Mouse (Mus musculus) brain, embryonic 14.5 days (tissue): Measurements from ENCODE around the gene Olfr1337. TPM values are rescaled to one million over a fixed set of nuclear protein-coding genes. Genes with fewer than 3 reads are reported as not detected.
"Not testable (repeated sequence)": the region's sequence is repeated elsewhere in the genome, so short reads cannot be mapped to it uniquely, and the experiment has no call there.

Experiments
- DNase-seq: peaks from one replicate; pipeline ENCODE4 v3.0.0-alpha.2; 2011; ENCODE audit warnings: low read depth
- CTCF ChIP-seq: fragments of 200-500 bp; IDR thresholded peaks from 2 replicates; pipeline ENCODE4 v1.5.1; 2012; ENCODE audit warnings: inconsistent platforms, mild to moderate bottlenecking, moderate library complexity, borderline replicate concordance; ENCODE audit not compliant: insufficient read depth, insufficient read length; ENCODE audit errors: extremely low read depth
- POLR2A ChIP-seq: fragments of 200-500 bp; IDR thresholded peaks from 2 replicates; pipeline ENCODE4 v1.6.1; 2012; ENCODE audit warnings: mild to moderate bottlenecking, inconsistent platforms, borderline replicate concordance; ENCODE audit not compliant: poor library complexity, insufficient read depth, insufficient read length, severe bottlenecking; ENCODE audit errors: extremely low read depth
- polyA plus RNA-seq: library from polyadenylated mRNA; depleted of rRNA; stranded (reverse); fragments of >200 nt; gene quantifications from 2 replicates; pipeline ENCODE4 v1.2.3, GENCODE M21; 2012; rRNA removed

The Olfr1337 gene
- not detected in 2 replicates for polyA plus RNA-seq

DNA sequence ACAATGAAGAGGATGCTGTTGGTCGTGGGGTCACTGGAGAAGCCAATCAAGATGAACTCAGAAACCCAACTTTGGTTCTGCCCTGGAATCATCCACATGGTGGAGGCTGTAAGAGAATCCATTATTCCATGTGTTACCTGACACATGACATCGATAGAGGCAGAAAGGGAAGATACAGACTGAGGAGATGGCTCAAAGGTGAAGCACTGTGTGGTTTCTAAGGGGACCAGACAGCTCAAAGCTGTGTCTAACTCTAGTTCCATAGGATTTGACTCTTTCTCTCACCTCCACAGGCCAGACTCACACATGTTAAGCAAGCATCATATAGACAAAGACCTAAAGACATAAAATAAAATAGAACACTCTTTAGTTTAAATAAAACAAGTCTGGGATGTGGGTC is at the start of gene Olfr1337:
Olfr1337 (minus strand) TSS at position 101 of the 400 bp plus-strand sequence.
- TF ChIP-seq CTCF (no peak), POLR2A (no peak)
- DNase-seq: no peak

DNA sequence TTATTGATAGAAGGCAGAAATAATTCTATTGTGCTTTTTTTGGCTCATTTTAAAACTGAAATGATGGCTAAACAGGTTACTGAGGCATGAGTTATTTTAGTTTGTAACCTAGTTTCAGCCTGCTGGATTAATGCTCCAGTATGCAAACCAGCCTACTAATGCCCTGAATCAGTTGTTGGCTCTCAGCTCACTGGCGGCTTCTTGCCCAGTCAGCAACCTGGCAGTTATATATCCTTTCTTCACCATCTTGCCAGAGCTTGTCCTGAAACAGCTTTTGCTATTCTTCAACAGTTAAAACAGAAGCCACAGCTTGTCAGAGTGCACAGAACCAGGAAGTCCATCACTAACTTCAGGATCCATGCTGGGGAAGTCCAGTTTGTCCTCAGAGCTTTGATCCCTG is 36.5 kb upstream of the Olfr1337 start:
- DNase-seq: peak; percentile 1

DNA sequence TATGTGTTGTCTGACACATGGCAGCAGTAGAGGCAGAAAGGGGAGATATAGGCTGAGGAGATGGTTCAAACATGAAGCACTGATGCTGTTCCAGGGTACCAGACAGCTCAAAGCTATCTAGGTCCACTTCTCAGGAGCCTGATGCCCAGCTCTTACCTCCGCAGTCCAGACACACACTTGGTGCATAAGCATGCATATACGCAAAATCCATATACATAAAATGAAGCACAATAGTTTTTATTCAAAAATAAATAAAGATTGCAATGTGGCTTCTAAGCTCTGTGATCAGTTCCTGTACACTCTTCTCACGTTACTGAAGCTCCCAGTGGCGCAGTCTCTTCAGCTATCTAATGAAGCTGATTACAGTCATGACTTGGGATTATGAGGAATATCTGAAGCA is 27.5 kb upstream of the Olfr1337 start, which contains the start of gene Olfr1335:
Olfr1335 (minus strand) TSS at position 101 of the 400 bp plus-strand sequence.
- TF ChIP-seq CTCF (no peak), POLR2A (no peak)
- DNase-seq: no peak

More for the DNA sequence above, 36.5 kb upstream of the Olfr1337 start:
- no peak for TF ChIP-seq POLR2A
- no peak for TF ChIP-seq CTCF

DNA sequence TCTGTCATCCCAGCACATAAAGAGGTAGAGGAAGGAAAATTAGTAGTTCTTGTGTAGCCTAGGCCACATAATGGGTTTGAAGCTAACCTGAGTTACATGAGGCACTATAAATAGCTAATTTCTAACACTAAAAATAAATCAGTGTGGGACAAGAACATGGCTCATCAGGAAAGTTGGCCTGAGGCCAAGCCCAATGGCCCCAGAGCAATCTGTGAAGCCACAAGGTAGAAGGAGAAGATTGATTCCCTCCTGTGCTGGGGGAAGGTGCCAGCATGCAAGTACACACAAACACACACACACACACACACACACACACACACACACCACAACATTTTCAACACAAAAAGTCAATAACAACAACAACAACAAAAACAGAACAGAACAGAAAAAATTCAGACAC is 10.4 kb upstream of the Olfr1337 start:
- not testable (repeated sequence) for DNase-seq

DNA sequence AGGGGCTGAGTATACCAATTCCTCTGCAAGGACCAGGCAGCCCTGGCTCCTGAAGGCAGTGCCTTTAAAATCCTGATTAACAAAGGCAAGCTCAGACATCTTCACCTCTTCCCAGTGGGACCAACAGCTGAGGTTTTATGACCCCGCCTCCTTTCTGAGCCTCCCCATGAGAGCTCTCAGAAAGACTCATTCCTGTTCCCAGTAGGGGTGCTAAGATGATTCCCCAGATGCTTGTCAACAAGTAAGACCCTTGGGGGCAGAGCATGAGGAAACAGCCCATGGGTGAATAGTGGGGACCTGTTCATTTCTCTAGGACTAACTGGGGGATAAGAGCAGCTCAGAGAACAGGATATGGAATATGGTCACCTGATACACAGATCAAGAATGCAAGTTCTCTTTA is 23.7 kb downstream of the Olfr1337 start, which contains the start of gene Olfr1338:
Olfr1338 (minus strand) TSS at position 101 of the 400 bp plus-strand sequence.
- TF ChIP-seq POLR2A (no peak), CTCF (no peak)

DNA sequence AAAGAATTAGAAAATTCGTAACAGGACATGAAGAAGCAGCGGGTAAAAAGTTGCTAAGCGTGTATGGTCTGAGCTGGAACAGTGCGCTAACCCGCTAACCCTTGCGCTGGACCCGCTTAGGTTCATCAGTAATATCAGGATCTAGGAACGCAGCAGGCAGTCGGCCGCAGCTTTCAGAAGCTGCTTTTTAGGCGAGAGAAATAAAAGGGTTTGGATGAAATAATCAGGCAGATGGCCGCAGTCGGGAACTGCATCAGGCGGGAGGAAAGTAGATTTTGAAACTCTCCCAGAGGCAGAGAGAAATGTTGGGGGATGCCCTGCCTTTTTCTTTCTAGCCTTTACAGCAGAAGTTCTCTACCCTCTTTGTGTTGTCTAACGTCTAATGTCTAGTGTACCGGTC is 40.5 kb downstream of the Olfr1337 start:
- TF ChIP-seq CTCF (no peak), POLR2A (no peak)
- peak; percentile 31 for DNase-seq

More for the DNA sequence above, 23.7 kb downstream of the Olfr1337 start, which contains the start of gene Olfr1338:
- no peak for DNase-seq

DNA sequence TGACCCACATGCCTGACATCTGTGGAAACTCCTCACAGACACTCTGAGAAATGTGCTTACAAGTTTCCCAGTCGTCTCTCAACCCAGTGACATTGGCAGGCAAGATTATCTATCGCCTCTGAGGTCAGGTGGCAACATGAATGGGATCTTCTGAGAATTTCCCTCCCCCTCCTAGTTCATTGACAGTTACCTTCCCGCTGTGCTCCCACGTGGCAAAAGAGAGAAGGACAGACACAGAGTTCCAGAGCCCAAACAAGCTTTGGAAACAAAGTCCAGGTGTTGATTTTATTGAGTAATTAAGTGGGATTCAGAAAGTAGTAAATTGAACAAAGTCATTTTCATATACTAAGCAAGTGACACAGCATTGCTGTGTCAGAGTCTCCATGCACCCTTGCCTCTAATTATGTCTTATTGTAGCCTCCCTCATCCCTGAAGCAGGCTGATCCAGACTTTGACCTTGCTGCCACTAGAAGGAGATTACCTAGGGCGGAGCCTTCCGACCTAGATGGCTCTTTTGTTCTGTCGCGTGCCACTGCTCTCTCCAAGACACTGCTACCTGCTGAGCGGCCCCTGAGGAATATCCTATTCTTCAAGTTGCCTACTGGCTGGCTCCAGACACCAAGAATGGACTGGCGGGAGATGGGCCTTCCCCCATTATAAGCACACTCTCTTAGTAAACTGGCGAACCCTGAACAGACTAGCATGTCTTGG is 41.2 kb downstream of the Olfr1337 start:
- DNase-seq: no peak

DNA sequence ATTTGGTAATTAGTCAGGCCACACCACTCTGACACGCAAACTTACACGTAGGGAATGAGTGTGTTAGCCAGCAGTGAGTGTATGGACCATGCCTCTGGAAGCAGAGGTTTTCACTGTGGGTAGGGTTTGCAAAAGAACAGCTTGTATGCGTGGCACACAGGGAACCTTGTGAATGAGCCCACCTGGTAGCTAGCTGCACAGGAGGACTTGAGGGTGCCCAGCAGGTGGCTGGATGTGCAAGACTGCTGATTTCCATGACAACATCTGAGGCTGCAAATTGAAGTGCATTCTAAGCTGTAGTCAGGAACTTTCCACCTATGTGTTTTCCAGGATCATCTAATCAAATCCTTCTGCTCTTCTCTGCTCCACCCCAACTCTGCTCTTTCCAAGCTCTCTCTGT is 42.8 kb downstream of the Olfr1337 start:
- TF ChIP-seq CTCF: no peak
- TF ChIP-seq POLR2A: no peak
- no peak for DNase-seq

More for the DNA sequence above, 41.2 kb downstream of the Olfr1337 start:
- TF ChIP-seq CTCF (no peak), POLR2A (no peak)

DNA sequence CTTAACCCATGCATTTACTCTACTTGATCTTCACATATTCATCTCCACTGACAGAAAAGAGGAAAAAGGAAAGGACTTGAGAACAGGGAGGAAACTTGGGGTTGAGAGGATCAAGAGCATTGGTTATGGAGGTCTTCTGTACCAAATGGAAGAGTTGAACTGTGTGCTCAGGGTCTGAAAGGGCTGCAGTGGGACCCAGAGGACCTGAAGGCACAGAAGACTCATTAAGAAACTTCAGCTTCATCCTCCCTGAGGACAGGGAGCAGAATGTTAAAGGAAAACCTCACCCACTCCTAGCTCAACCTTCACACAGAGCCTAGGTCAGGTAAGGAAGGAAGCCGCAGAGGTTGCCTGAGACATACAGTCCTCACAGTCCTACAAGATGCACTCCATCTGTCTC is 50.5 kb downstream of the Olfr1337 start, which contains the start of gene Olfr1339:
Olfr1339 (plus strand) TSS at position 301 of the 400 bp plus-strand sequence.
- TF ChIP-seq CTCF (no peak), POLR2A (no peak)

More for the DNA sequence above, 50.5 kb downstream of the Olfr1337 start, which contains the start of gene Olfr1339:
- DNase-seq: no peak

Other genes with a start within 250 kb of the Olfr1337 start
- gene Tmem125, start 238.5 kb downstream of the Olfr1337 start, polyA plus RNA-seq: 0.49 and 0.82 TPM in 2 replicates
- 0.72 and 1.5 TPM in 2 replicates for gene Cfap57, start 161.8 kb downstream of the Olfr1337 start, polyA plus RNA-seq
- gene Ebna1bp2, start 161.8 kb downstream of the Olfr1337 start, polyA plus RNA-seq: 67.7 and 74.9 TPM in 2 replicates
- gene Olfr62, start 123.6 kb downstream of the Olfr1337 start, polyA plus RNA-seq: not detected in 2 replicates
- gene Olfr1342, start 89.8 kb downstream of the Olfr1337 start, polyA plus RNA-seq: 0.05 TPM in 2 replicates
- not detected in 2 replicates for gene Olfr1341, start 79.1 kb downstream of the Olfr1337 start, polyA plus RNA-seq
- gene Olfr1340, start 62.4 kb downstream of the Olfr1337 start, polyA plus RNA-seq: not detected in 2 replicates
- gene Olfr1339, start 50.4 kb downstream of the Olfr1337 start, polyA plus RNA-seq: not detected in 2 replicates
- gene Olfr1338, start 23.8 kb downstream of the Olfr1337 start, polyA plus RNA-seq: not detected in 2 replicates
- gene Olfr1335, start 27.4 kb upstream of the Olfr1337 start, polyA plus RNA-seq: not detected in 2 replicates
- not detected in 2 replicates for gene Olfr1333, start 53.7 kb upstream of the Olfr1337 start, polyA plus RNA-seq
- not detected in 2 replicates for gene Olfr1331, start 82.1 kb upstream of the Olfr1337 start, polyA plus RNA-seq
- not detected in 2 replicates for gene Olfr1330, start 106.0 kb upstream of the Olfr1337 start, polyA plus RNA-seq
- gene Olfr1329, start 134.9 kb upstream of the Olfr1337 start, polyA plus RNA-seq: not detected in 2 replicates
- gene Olfr1328, start 156.0 kb upstream of the Olfr1337 start, polyA plus RNA-seq: not detected in 2 replicates
- 0.06 TPM in 1 of 2 replicates, not detected in the other for gene Lao1, start 179.0 kb upstream of the Olfr1337 start, polyA plus RNA-seq